Mouse (Mus musculus): ENCODE measurements around the gene Actr2.
"Not testable (repeated sequence)": the region's sequence is repeated elsewhere in the genome, so short reads cannot be mapped to it uniquely, and the experiment has no call there.

Actr2 gene
- long read RNA-seq, experiment 1, partial matches to known transcripts: 2 of 33 reads
- long read RNA-seq, experiment 1, other reads (novel, unspliced or antisense): 26 of 33 reads
- long read RNA-seq, experiment 2, transcript Actr2-201 (9 exons, 3,631 nt): major isoform, 9 of 21 reads
- long read RNA-seq, experiment 2, partial matches to known transcripts: 1 of 21 reads
- long read RNA-seq, experiment 2, other reads (novel, unspliced or antisense): 8 of 21 reads

DNA sequence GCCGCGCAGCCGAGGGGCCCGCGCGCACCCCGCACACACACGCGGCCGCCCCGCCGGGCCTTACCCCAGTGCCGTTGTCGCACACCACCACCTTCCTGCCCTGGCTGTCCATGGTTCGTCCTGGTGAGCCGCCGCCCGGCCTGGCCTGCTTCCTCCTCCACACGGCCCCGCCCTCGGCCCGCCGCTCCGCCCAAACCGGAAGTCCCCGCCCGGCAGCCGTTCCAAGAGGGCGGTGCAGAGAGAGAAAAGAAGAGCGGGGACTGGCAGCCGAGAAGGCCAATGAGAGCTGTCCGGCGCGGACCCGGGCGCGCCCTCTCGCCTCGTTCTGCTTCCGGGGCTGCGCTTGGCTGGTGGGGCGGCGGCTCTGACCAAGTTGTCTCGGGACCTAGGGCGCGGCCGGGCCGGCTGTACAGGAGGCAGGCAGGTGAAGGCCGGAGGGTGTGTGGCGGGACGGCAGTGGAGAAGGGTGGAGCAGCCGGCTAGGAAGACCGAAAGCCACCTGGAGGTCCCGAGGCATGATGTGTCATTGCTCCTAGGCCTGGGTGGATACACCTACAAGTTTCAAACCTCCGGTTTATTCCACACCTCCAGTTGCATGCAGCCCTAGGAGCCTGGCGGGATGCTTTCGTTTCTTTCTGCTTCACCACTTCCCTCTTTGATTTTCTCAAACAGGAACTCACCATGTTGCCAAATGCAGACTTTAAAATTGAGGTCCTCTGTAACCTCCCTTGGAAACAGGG, at the start of gene Actr2:
Actr2 (minus strand) TSS at position 173 of the 740 bp plus-strand sequence.
- intact Hi-C loops (cut with DNase I): no loop called here

DNA sequence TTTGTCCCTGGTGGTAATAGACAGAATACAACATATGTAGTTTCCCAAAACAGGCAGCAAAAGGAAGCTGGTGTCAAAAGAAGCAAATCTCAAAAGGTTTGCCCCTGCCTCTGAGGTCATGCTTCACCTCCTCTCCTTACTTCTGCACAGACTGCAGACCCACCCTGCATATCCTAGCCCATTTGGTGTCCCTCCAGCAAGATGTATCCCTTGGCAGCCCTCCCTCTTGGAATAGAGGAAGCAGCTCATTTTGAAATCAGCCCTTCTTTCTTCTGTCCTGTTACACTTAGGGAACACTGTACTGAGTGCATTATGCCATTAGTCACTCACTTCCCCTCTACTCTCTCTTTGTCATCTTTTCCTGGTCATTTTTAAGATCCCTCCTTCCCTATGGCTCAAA, 46.2 kb upstream of the Actr2 start:
- intact Hi-C loops (cut with DNase I): no loop called here

DNA sequence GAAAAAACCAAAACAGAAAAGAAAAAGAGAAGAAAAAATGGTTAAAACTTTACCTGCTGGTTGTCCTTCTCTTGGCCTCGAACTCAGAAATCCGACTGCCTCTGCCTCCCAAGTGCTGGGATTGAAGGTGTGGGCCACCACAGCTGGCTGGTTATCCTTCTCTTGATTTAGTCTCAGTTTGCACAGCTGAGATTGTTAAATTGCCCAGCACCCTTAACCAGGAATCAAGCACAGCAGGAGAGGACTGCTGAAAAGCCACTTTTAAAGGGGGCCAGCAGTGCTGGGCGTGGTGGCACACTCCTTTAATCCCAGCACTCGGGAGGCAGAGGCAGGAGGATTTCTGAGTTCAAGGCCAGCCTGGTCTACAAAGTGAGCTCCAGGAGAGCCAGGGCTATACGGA, 40.8 kb upstream of the Actr2 start:
- intact Hi-C loops (cut with DNase I): not testable (repeated sequence)

DNA sequence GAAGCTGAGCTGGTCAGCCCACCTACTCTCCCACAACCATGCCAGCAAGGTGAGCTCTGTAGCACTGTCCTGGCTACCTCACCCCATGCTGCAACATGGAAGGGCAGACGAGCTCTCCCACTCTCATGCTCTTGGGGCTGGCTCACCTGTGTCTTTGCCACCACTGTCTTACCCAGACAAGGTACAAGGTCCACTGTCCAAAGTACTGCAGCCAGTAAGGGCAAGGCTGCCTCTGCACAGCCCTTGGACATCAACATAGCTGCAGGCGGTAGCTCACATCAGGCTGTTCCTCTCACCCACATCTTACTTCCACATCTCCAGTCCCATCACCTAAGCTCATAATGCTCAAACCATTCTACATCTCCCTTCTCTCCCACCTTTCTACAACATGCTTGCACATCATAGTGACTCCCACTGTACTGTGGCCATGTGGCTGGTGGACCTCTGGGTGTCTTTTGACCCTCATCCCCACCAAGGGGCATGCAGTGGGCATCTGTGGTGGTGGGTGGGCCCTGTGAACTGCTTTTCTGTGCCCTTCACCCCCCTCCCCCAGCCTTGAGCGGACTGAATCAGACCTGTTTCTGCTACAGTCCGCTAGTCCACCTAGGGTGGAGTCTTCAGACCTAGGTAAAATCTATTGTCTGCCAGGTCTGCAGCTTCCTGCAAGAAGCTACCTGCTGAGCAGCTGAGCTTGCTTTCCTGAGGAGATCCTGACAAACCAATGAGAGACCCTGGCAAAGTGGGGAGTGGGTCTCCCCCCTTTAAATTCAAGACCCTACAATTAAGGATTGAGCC, 39.6 kb upstream of the Actr2 start:
- intact Hi-C loops (cut with DNase I): no loop called here

DNA sequence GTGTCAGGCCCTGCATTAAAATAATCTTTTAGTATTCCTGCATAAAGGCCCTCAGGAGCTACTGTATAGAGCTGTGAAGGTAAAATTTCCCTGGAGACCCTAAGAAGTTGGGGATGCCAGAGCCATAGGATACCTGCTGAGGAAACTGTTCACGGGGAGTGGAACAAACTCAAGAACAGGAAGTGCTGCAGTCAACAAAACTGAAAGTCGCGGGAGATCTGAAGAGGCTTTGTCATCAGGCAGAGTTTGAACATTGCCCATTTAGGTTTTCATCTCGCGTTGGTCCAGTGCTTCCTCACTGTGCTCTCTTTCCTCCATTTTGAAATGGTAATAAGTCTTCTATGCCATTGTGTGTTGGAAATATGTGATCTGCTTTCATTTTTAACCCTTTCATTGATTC, 38.6 kb upstream of the Actr2 start:
- intact Hi-C loops (cut with DNase I): no loop called here

DNA sequence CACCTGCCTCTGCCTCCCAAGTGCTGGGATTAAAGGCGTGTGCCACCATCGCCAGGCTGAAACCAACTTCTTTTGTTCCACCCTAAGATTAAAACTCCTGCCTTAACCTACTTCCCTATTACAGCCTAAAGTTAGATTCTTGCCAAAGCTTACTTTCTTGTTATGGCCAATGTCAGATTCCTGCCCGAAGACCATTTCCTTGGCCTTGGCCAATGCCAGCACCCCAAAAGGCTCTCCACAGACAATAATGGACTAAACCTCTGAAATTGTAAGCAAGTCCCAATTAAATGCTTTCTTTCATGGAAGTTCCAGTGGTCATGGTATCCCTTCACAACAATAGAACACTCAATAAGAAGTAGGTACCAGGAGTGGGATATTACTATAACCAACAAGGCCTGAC, 37.2 kb upstream of the Actr2 start:
- intact Hi-C loops (cut with DNase I): no loop called here

DNA sequence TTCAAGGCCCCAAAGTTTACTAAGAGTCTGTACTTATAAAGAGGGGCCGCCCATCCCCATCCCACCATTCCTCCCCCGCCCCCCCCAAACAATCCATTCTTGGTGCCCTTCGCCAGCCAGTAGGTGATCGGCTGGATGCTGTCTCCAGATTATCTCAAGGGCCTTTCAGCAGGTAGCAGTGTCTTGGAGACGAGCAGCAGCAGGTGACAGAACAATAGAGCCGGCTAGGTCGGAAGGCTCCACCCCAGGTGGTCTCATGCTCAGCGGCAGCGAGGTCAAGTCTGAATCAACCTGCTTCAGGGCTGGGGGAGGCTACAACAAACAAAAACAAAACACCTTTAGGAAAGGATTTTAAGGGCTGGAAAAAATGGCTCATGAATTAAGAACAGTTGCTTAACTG, 32.7 kb upstream of the Actr2 start:
- intact Hi-C loops (cut with DNase I): no loop called here

DNA sequence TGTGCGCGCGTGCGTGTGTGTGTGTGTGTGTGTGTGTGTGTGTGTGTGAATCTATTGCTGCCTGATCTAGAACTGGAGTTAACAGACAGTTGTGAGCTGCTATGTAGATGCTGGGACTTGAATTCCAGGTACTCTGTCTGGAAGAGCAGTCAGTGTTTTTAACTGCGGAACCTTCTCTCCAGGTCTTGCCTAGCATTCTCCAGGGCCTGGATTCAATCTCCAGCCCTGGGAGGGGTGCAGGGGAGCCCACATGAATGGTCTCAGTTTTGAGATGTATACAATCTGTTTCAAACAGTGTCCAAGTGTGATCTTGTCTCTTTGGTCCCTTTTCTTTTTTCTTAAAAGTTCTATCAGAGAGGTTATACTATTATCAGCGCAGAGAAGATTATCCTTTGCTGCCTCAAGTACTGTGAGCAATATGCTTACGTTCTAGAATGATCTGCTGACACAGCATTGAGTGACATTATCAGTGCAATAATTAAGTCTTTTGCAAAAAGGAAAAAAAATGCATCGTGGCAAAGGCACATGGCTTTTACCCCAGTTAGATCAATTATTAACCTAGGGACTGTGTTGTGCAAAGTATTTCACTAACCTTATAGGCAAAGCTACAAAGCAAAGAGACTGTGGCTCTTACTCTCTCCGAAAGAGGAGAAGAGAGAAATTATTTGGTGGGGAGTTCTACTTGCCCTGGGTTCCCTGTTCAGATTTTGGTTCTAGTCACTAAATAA, 32.0 kb upstream of the Actr2 start:
- intact Hi-C loops (cut with DNase I): no loop called here

DNA sequence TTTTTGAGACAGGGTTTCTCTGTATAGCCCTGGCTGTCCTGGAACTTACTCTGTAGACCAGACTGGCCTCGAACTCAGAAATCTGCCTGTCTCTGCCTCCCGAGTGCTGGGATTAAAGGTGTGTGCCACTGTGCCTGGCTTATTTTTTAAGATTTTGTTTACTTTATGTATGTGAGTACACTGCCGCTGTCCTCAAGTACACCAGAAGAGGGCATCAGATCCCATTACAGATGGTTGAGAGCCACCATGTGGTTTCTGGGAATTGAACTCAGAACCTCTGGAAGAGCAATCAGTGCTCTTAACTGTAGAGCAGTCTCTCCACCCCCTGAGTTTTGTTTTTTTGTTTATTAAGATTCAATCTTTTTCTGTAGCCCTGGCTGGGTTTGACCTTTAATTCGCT, 31.0 kb upstream of the Actr2 start:
- intact Hi-C loops (cut with DNase I): not testable (repeated sequence)

DNA sequence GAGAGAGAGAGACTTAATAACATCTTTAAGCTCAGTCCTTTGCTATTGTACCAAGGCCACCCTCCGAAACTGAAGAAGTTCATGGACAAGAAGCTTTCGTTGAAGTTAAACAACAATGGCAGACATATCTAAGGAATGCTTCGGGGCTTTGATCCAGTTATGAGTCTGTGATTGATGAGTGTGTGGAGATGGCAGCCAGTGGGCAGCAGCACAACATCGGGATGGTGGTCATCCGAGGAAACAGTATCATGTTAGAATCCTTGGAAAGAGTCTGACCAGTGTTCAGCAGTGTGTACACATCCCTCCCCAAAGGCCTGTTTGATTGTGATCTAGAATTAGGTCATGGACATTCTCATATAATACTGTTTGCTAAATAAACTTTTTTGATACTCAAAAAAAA, 29.8 kb upstream of the Actr2 start:
- intact Hi-C loops (cut with DNase I): no loop called here

DNA sequence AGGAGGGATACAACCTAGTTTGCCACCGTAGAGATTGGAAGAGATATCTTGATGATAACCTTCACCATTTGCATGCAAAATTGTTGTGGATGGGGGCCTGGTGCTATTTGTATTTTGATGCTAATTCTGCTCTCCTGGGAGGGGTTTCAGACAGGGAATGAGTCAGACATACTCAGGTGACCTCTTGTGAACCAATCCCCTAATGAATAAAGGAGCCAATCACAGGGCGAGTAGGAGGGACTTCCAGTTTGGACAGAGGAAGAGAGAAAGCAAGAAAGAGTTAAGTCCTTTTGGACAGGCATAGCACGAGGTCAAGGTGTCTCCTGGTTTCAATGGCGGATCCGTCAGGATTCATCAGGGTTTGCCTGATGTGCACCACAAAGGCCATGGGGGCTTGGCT, 27.6 kb upstream of the Actr2 start:
- intact Hi-C loops (cut with DNase I): no loop called here

DNA sequence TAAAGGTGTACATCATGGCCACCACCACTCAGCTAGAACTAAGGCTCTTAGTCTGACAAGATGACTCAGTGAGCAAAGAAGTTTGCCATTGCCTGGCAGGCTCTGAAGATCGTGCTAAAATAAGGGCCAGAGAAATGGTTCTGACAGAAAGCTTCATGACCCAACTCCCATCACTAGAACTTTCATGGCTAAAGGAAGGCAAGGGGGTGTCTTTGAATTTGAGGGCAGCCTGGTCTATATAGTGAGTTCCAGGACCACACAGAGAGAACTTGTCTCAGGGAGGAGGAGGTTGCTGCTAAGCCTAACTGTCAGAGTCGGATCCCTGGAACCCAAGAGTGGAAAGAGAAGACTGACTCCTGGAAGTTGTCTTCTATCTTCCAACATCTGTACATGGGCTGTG, 27.0 kb upstream of the Actr2 start:
- intact Hi-C loops (cut with DNase I): loop anchor here (10.0 kb wide), 2 partner anchors 55 to 105 kb away; partner anchors contain the start of gene Cep68

DNA sequence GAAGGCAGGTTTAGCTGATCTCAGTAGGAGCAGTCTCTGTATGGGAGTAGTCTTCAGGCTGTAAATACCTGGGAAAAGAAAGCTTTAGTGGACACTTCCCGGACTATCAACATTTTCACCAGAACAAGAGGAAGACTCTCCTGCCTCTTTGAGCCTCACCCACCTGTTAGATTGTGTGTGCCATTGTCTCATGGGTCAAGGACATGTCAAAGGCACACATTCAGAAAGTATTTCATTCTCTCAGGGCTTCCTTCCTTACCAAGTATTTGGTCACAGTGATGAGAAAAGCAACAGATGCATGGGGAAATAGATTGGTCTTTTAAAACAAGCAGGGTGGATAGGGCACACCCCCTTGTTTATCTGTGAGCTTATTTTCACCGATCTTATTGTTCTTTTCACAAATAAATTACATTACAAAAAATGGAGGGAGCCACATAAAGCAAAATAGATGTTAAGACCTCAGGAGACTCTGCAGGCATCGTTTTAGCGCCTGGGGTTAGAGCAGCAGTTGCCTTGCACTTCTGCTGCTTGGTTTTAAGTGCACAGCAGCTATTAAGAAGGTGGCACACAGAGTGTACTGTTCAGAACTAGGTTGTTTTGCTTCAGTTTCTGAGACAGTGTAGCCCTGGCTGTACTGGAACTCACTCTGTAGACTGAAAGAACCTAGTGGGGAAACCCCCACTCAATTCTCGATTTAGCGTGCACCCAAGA, 25.9 kb upstream of the Actr2 start:
- intact Hi-C loops (cut with DNase I): loop anchor here (10.0 kb wide), 2 partner anchors 56 to 106 kb away; partner anchors contain the start of gene Cep68

DNA sequence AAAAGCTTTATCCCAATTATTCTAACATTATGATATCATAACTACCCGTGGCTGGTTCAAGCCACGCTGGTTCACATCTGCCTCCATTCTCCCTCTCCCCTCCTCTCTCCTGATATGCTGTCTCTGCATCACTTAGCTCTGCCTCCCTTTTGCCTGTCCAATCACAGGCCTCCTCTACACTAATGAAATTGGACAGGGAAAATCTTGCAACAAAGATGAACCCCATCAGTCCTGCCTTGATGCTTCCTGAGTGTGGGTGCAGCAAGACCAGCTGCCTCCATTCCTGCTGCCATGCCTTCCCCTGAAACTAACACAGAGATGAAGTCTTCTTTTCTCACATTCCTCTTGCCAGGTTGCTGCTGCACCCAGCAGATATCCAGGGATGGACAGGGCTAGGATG, 25.2 kb upstream of the Actr2 start:
- intact Hi-C loops (cut with DNase I): loop anchor here (10.0 kb wide), 2 partner anchors 57 to 107 kb away; partner anchors contain the start of gene Cep68

DNA sequence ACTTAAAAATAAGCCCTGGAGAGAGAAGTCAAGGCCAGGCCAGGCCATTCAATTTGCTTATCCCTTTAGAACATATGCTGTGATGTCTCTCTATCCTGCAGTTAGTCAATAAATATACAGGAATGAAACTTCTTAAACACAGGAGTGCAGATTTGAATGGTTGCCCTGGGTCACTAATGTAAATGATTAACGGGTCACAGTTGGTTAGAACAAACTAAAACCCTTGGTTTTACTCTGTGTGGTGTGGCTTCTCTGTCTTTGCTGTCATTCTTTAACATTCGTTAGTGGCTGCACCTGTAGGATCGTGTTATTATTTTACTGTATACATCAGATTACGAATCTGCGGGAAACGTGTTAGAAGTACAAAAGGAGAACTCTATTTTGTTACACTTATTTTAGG, 23.6 kb upstream of the Actr2 start:
- intact Hi-C loops (cut with DNase I): loop anchor here (10.0 kb wide), 2 partner anchors 58 to 108 kb away; partner anchors contain the start of gene Cep68

DNA sequence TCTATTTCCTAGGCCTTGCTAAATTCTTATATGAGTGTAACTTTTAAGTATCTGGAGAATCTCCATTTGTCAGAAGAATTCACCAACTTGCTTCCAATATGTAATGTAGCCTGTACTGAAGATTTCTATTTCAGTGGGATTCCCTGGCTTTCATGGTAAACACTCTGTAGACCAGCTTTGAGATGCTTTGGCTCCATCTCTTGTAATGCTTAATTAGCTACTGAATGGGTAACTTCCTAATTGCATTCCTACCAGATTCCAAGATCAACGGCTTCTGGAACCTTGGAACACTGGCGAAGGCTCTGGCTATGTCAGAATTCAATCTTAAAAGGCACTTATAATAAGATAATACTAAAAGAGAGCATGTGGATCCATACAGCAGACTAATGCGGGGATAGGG, 22.2 kb upstream of the Actr2 start:
- intact Hi-C loops (cut with DNase I): loop anchor here (10.0 kb wide), 2 partner anchors 60 to 110 kb away; partner anchors contain the start of gene Cep68

DNA sequence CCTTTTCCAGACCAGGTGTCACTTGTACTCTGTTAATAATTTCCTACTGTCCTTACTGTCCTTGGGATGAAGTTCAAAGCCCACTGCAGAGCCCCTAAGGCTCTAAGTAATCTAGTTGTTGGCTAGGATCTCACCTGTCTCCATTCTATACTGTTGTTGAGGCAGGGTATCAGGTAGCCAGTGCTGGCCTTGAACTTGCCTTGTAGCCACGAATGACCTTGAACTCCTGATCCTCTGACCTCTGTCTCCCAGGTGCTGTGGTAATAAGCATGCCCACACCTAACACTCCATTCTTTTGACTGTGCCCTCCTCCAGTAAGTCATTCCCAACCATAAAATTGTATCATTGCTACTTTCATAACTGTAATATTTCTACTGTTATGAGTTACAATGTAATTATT, 21.0 kb upstream of the Actr2 start:
- intact Hi-C loops (cut with DNase I): loop anchor here (2.0 to 10.0 kb wide), 3 partner anchors 61 to 267 kb away; partner anchors contain the start of gene Cep68

DNA sequence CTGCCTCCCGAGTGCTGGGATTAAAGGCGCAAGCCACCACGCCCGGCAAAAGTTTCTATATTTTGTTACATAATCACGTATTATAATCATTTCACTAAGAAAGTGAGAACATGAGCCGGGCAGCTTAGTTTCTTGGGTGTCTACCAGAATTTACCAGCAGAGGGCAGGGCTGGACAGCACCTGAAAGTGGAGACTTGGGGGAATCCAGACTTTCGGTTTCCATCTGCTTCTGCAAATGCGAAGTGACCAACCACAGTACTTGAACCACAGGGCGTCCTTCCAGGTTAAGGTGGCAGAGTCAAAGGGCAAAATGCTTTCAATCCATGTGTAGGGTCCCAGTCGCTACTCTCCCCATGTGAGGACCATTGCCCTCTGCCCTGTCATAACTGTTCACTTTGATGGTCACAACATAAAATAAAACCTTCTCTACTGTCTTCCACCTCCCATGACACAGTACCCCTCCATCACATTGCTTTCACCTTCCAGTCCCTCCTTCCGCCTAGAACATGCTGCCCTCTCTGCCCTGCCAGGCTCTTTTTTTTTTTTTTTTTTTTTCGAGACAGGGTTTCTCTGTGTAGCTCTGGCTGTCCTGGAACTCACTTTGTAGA, 20.3 kb upstream of the Actr2 start:
- intact Hi-C loops (cut with DNase I): loop anchor here (2.0 to 10.0 kb wide), 3 partner anchors 62 to 268 kb away; partner anchors contain the start of gene Cep68

DNA sequence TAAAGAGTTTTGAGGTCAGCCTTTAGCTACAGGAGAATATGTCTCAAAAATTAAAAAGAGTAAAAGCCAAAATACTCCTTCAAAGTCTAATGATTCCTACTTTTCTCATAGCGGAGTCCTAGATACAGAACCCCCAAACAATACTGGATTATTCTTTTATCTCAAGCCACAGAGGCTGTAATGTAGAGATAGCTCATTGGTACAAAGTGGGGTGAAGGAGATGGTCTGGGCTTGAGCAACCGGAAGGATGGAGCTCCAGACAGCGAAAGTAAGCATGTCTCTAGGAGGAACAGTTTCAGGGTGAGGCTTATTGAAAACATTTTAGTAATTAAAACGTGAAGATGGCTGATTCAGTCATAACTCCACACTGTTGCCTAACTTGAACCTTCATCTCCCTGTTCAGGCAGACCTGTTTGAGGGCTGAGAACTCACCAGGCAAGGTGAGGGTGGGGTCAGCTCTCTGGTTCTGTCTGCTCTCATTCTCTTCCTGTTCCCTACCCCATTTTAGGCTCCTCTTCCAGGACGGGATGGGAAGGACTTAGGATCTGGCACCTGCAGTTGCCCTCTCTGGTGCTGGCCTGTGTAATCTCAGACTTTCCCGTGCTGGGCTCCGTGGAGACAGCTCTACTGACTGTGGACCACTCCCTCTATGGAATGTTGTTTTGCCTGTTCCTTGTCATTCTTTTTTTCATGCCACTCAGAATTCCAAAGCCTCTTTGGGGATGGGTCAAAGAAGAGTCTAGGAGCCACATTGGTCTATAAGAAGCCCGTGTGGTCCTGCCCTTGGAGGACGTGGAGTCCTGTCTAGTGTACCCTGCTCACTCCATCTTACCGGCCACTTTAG, 14.2 kb upstream of the Actr2 start:
- intact Hi-C loops (cut with DNase I): no loop called here

All from adrenal gland (tissue).